Mouse (Mus musculus): ENCODE results near the gene Otos.

GRCm38 (mm10) chr1:92638181-92638580, 10.5 kb downstream of the Otos start:
- TF ChIP-seq CTCF (IDR thresholded peaks at IDR 0.05; ENCODE audit: borderline replicate concordance, insufficient read depth, low read length) (no peak), POLR2A (IDR thresholded peaks at IDR 0.05; ENCODE audit: low read depth, low read length) (no peak)

All from embryonic fibroblast, embryonic 13.5 days (primary cell).